Mouse (Mus musculus): ENCODE measurements around the gene Fbxo40.

Fbxo40 gene

GRCm38 (mm10) chr16:36989999-36990625, at the start of gene Fbxo40:
Gene Fbxo40, minus strand, starts transcription at chr16:36990467.
- peak; percentile 15 for DNase-seq (ENCODE audit: low spot score)

GRCm38 (mm10) chr16:37034751-37035150, 44.5 kb upstream of the Fbxo40 start:
- no peak for DNase-seq (ENCODE audit: low spot score)

GRCm38 (mm10) chr16:37031996-37032395, 41.7 kb upstream of the Fbxo40 start:
- DNase-seq (ENCODE audit: low spot score) = no peak

- no peak for DNase-seq (ENCODE audit: low spot score)
These were observed 37.3 kb upstream of the Fbxo40 start for GRCm38 (mm10) chr16:37027581-37027980.

- no peak for DNase-seq (ENCODE audit: low spot score)
These were observed 22.1 kb upstream of the Fbxo40 start for GRCm38 (mm10) chr16:37012336-37012735.

GRCm38 (mm10) chr16:37011922-37012289, 21.6 kb upstream of the Fbxo40 start:
- no peak for DNase-seq (ENCODE audit: low spot score)

- DNase-seq (ENCODE audit: low spot score) = peak; percentile 93
These were observed 21.0 kb upstream of the Fbxo40 start, which contains the start of gene Polq for GRCm38 (mm10) chr16:37011061-37011921. Gene Polq, plus strand, starts transcription at chr16:37011786.

- no peak for DNase-seq (ENCODE audit: low spot score)
These were observed 20.1 kb upstream of the Fbxo40 start for GRCm38 (mm10) chr16:37010370-37010769.

- DNase-seq (ENCODE audit: low spot score) = no peak
These were observed 19.0 kb upstream of the Fbxo40 start for GRCm38 (mm10) chr16:37009262-37009661.

GRCm38 (mm10) chr16:36999366-36999972, 9.2 kb upstream of the Fbxo40 start:
- DNase-seq (ENCODE audit: low spot score) = no peak

- no peak for DNase-seq (ENCODE audit: low spot score)
These were observed 7.4 kb upstream of the Fbxo40 start for GRCm38 (mm10) chr16:36997650-36998049.

GRCm38 (mm10) chr16:36989493-36989892, 774 bp downstream of the Fbxo40 start:
- DNase-seq (ENCODE audit: low spot score) = no peak

GRCm38 (mm10) chr16:36988066-36988465, 2.2 kb downstream of the Fbxo40 start:
- DNase-seq (ENCODE audit: low spot score) = no peak

GRCm38 (mm10) chr16:36987399-36987798, 2.9 kb downstream of the Fbxo40 start:
- DNase-seq (ENCODE audit: low spot score) = no peak

GRCm38 (mm10) chr16:36985636-36986042, 4.6 kb downstream of the Fbxo40 start:
- DNase-seq (ENCODE audit: low spot score) = no peak

GRCm38 (mm10) chr16:36983796-36984195, 6.5 kb downstream of the Fbxo40 start:
- DNase-seq (ENCODE audit: low spot score) = no peak

- DNase-seq (ENCODE audit: low spot score) = no peak
These were observed 11.1 kb downstream of the Fbxo40 start for GRCm38 (mm10) chr16:36979127-36979526.

GRCm38 (mm10) chr16:36963415-36963814, 26.9 kb downstream of the Fbxo40 start:
- DNase-seq (ENCODE audit: low spot score) = no peak

GRCm38 (mm10) chr16:36955106-36955505, 35.2 kb downstream of the Fbxo40 start:
- no peak for DNase-seq (ENCODE audit: low spot score)

GRCm38 (mm10) chr16:36951029-36951428, 39.2 kb downstream of the Fbxo40 start:
- no peak for DNase-seq (ENCODE audit: low spot score)

- DNase-seq (ENCODE audit: low spot score) = no peak
These were observed 40.5 kb downstream of the Fbxo40 start for GRCm38 (mm10) chr16:36949614-36950336.

- no peak for DNase-seq (ENCODE audit: low spot score)
These were observed 42.5 kb downstream of the Fbxo40 start for GRCm38 (mm10) chr16:36947646-36948197.

All from testis, postnatal 14 days (tissue).